Mouse (Mus musculus): ENCODE data around the gene Notch2.

DNA sequence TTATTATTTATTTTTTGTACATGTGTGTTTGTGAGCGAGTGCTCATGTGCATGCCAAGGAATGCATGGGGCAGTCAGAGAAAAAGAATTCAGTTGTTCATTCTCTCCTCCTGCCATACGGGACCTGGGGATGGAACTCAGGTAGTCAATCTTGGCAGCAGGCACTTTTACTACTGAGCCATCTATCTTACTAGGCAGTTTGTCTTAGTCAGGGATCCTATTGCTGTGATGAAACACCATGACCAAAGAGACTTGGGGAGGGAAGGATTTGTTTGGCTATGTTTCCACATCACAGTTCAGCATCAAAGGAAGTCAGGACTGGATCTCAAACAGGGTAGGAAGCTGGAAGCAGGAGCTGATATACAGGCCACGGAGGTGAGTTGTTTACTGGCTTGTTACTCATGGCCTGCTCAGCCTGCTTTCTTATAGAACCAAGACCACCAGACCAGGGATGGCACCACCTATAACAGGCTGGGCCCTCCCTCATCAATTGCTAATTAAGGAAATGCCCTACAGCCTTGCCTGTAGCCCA lies 31.9 kb upstream of the Notch2 start:
- TF ChIP-seq POLR2A (IDR thresholded peaks at IDR 0.05; ENCODE audit: control insufficient read depth, low read depth, low read length) (no peak), CTCF (IDR thresholded peaks at IDR 0.05; ENCODE audit: control insufficient read depth, insufficient read depth, insufficient replicate concordance, low read depth, low read length) (no peak)

All from testis, adult 2 months (tissue).